Mouse (Mus musculus) MEL (cell line): Measurements from ENCODE around the gene Mthfd2. TPM values are rescaled to one million over a fixed set of nuclear protein-coding genes. Genes with fewer than 3 reads are reported as not detected.

Experiments
- DNase-seq: peaks from one replicate; pipeline ENCODE4 v3.0.0; 2011; ENCODE audit warnings: low read depth, low spot score
- H3K27ac ChIP-seq: 2 replicates; pipeline ENCODE4 v1.5.1; 2012; ENCODE audit warnings: low read depth, mild to moderate bottlenecking, control low read depth, low read length, moderate library complexity; ENCODE audit not compliant: control insufficient read depth
- H3K27me3 ChIP-seq, 2 experiments: fragments of 150-350 bp in 1 of 2; sonication (generic) in 1 of 2; 2 replicates each; pipeline ENCODE4 v1.6.1; 2012; ENCODE audit warnings: low read length in 2 of 2, mild to moderate bottlenecking in 2 of 2, improper control_type of control experiment in 1 of 2, moderate library complexity in 1 of 2; ENCODE audit not compliant: insufficient read depth in 2 of 2, control insufficient read depth in 1 of 2
- H3K36me3 ChIP-seq, 2 experiments: 2 replicates each; pipeline ENCODE4 v1.6.1; 2012 to 2014; ENCODE audit warnings: low read length in 2 of 2, improper control_type of control experiment in 1 of 2, inconsistent platforms in 1 of 2, mild to moderate bottlenecking in 1 of 2; ENCODE audit not compliant: insufficient read depth in 2 of 2, control insufficient read depth in 1 of 2
- H3K4me1 ChIP-seq, 2 experiments: fragments of 150-350 bp in 1 of 2; sonication (generic) in 1 of 2; 2 replicates each; pipeline ENCODE4 v1.6.1; 2012; ENCODE audit warnings: low read length in 2 of 2, improper control_type of control experiment in 1 of 2, mild to moderate bottlenecking in 1 of 2; ENCODE audit not compliant: insufficient read depth in 2 of 2, control insufficient read depth in 1 of 2
- H3K4me3 ChIP-seq, 2 experiments: fragments of 150-350 bp in 1 of 2; sonication (generic) in 1 of 2; 2 replicates each; pipeline ENCODE4 v1.5.1; 2012; ENCODE audit warnings: low read depth in 2 of 2, low read length in 2 of 2, mild to moderate bottlenecking in 2 of 2, moderate library complexity in 2 of 2, control low read depth in 1 of 2, improper control_type of control experiment in 1 of 2; ENCODE audit not compliant: control insufficient read depth in 1 of 2, insufficient read depth in 1 of 2
- H3K79me2 ChIP-seq: 2 replicates; pipeline ENCODE4 v1.6.1; 2012; ENCODE audit warnings: mild to moderate bottlenecking, low read length, moderate library complexity; ENCODE audit not compliant: control insufficient read depth, poor library complexity, insufficient read depth
- H3K9ac ChIP-seq: 2 replicates; pipeline ENCODE4 v1.6.1; 2012; ENCODE audit warnings: low read depth, mild to moderate bottlenecking, control low read depth, low read length, moderate library complexity; ENCODE audit not compliant: control insufficient read depth, poor library complexity, severe bottlenecking
- H3K9me3 ChIP-seq: fragments of 150-350 bp; sonication (generic); replicated peaks from 2 replicates; pipeline ENCODE4 v1.6.1; 2012; ENCODE audit warnings: mild to moderate bottlenecking, low read length, improper control_type of control experiment, moderate library complexity; ENCODE audit not compliant: insufficient read depth
- BHLHE40 ChIP-seq: IDR thresholded peaks from 2 replicates; pipeline ENCODE4 v1.6.1; 2012; ENCODE audit warnings: low read depth, mild to moderate bottlenecking, inconsistent platforms, low read length, improper control_type of control experiment, borderline replicate concordance
- ELF1 ChIP-seq: IDR thresholded peaks from 2 replicates; pipeline ENCODE4 v1.6.1; 2014; ENCODE audit warnings: low read depth, mild to moderate bottlenecking, inconsistent platforms, low read length, improper control_type of control experiment, moderate library complexity
- EP300 ChIP-seq, 2 experiments: IDR thresholded peaks; 2 replicates each; pipeline ENCODE4 v1.6.1; 2011; ENCODE audit warnings: improper control_type of control experiment in 2 of 2, low read length in 2 of 2, low read depth in 1 of 2, mild to moderate bottlenecking in 1 of 2
- GATA1 ChIP-seq: IDR thresholded peaks from 2 replicates; pipeline ENCODE4 v1.6.1; 2011; ENCODE audit warnings: low read depth, low read length, improper control_type of control experiment
- MYB ChIP-seq: IDR thresholded peaks from 2 replicates; pipeline ENCODE4 v1.6.1; 2011; ENCODE audit warnings: mild to moderate bottlenecking, low read depth, low read length, improper control_type of control experiment
- NRF1 ChIP-seq: IDR thresholded peaks from 2 replicates; pipeline ENCODE4 v1.6.1; 2014; ENCODE audit warnings: low read depth, mild to moderate bottlenecking, inconsistent platforms, low read length, improper control_type of control experiment, moderate library complexity; ENCODE audit not compliant: poor library complexity, insufficient read depth, severe bottlenecking
- POLR2AphosphoS2 ChIP-seq: IDR thresholded peaks from 2 replicates; pipeline ENCODE4 v1.6.1; 2011; ENCODE audit warnings: low read length, improper control_type of control experiment
- POLR2AphosphoS5 ChIP-seq: IDR thresholded peaks from 2 replicates; pipeline ENCODE4 v1.6.1; 2012; ENCODE audit warnings: low read depth, borderline replicate concordance, mild to moderate bottlenecking, inconsistent platforms, low read length, moderate library complexity, mixed read lengths
- RAD21 ChIP-seq: IDR thresholded peaks from 2 replicates; pipeline ENCODE4 v1.6.1; 2011; ENCODE audit warnings: mild to moderate bottlenecking, low read depth, low read length, improper control_type of control experiment
- RCOR1 ChIP-seq: IDR thresholded peaks from 2 replicates; pipeline ENCODE4 v1.6.1; 2012; ENCODE audit warnings: low read depth, mild to moderate bottlenecking, inconsistent platforms, low read length, improper control_type of control experiment
- SIN3A ChIP-seq: IDR thresholded peaks from 2 replicates; pipeline ENCODE4 v1.6.1; 2012; ENCODE audit warnings: low read length, improper control_type of control experiment, inconsistent platforms
- TAL1 ChIP-seq: IDR thresholded peaks from 2 replicates; pipeline ENCODE4 v1.6.1; 2012; ENCODE audit warnings: mild to moderate bottlenecking, inconsistent platforms, low read length, moderate library complexity, mixed read lengths
- TBP ChIP-seq: IDR thresholded peaks from 2 replicates; pipeline ENCODE4 v1.8.0; 2011; ENCODE audit warnings: low read depth, low read length, improper control_type of control experiment
- TCF12 ChIP-seq: IDR thresholded peaks from 2 replicates; pipeline ENCODE4 v1.6.1; 2014; ENCODE audit warnings: low read depth, mild to moderate bottlenecking, inconsistent platforms, low read length, improper control_type of control experiment, moderate library complexity
- USF2 ChIP-seq, 2 experiments: IDR thresholded peaks; 2 replicates each; pipeline ENCODE4 v1.6.1; 2011 to 2012; ENCODE audit warnings: improper control_type of control experiment in 2 of 2, low read length in 2 of 2, borderline replicate concordance in 1 of 2, inconsistent platforms in 1 of 2, low read depth in 1 of 2, mild to moderate bottlenecking in 1 of 2; ENCODE audit not compliant: insufficient read depth in 1 of 2
- ZC3H11A ChIP-seq: IDR thresholded peaks from 2 replicates; pipeline ENCODE4 v1.6.1; 2012; ENCODE audit warnings: low read depth, mild to moderate bottlenecking, inconsistent platforms, low read length, improper control_type of control experiment
- ZKSCAN1 ChIP-seq: IDR thresholded peaks from 2 replicates; pipeline ENCODE4 v1.6.1; 2012; ENCODE audit warnings: low read depth, mild to moderate bottlenecking, inconsistent platforms, low read length, improper control_type of control experiment, moderate library complexity
- ZMIZ1 ChIP-seq: IDR thresholded peaks from 2 replicates; pipeline ENCODE4 v1.6.1; 2012; ENCODE audit warnings: low read depth, mild to moderate bottlenecking, inconsistent platforms, low read length, improper control_type of control experiment, moderate library complexity
- ZNF384 ChIP-seq: IDR thresholded peaks from 2 replicates; pipeline ENCODE4 v1.6.1; 2012; ENCODE audit warnings: low read depth, mild to moderate bottlenecking, inconsistent platforms, low read length, improper control_type of control experiment
- polyA plus RNA-seq, 2 experiments: library from polyadenylated mRNA; stranded (reverse) in 1 of 2; unstranded in 1 of 2; fragments of >175 nt in 1 of 2; fragments of >200 nt in 1 of 2; gene quantifications; 2 replicates each; pipeline versions ENCODE4 v1.2.1 to v1.2.4; 2012; ENCODE audit warnings: low replicate concordance in 2 of 2, low read depth in 1 of 2; ENCODE audit not compliant: insufficient read length in 2 of 2, insufficient read depth in 1 of 2, missing spikeins in 1 of 2
- total RNA-seq: library from RNA; depleted of rRNA; stranded (reverse); fragments of 300-350 nt; gene quantifications from 2 replicates; pipeline ENCODE4 v1.2.3, GENCODE M21; 2012

Gene Mthfd2
- total and polyA plus RNA-seq, 3 experiments: 80.5 to 558 (median 219) TPM

DNA sequence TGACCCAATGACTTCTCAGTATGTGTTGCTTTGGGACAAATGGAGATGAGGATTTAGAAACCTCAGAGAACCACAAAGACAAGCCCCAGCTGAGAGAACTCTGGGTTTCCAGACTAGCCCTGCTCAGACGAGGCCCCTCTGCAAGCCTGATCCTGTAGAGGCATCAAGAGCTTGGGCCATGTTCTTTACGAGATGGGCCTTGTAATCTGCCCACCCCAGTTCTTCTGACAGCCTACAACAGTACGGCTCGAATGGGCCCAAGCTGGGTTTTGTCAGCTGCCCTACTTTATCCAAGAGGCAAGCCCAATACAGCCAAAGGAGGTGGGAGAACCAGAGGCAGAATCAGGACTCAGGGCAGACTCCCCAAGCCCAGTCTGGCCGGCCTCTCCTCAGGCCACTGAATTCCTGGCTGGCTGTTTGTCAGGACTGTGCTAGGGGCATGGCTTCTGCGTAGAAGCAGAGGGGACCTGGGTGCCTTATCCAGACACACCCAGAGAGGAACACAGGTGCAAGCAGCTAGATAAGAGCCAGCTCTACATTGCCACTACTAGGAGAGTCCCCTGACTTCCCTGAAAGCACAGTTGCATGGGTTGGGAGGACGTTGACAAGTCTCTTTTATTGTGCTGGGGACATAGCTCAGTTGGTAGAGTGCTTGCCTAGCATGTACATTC lies 25.9 kb upstream of the Mthfd2 start (continued):
- TF ChIP-seq POLR2AphosphoS5 (no peak), TBP (peak; percentile 59; the same call in 1 of the 2 replicates), ELF1 (no peak), MYB (no peak), SIN3A (peak; percentile 80), BHLHE40 (no peak), ZKSCAN1 (no peak), RAD21 (no peak), RCOR1 (peak; percentile 78), POLR2AphosphoS2 (no peak), TAL1 (peak; percentile 100), GATA1 (peak; percentile 99), ZC3H11A (no peak)

GRCm38 (mm10) chr6:83350851-83351405 lies 25.2 kb upstream of the Mthfd2 start:
- H3K4me3 ChIP-seq: peak overlapping the region in 1 of 2 experiments; percentile 10; a peak in 1 of 4 replicates
- H3K27ac ChIP-seq: peak overlapping the region; percentile 92
- DNase-seq: no peak
- no peak for TF ChIP-seq ZC3H11A
- TF ChIP-seq NRF1: no peak
- TF ChIP-seq USF2 (IDR thresholded peaks at IDR 0.05; ENCODE audit: borderline replicate concordance in 1 of 2, insufficient read depth in 1 of 2, low read depth in 1 of 2, low read length in 2 of 2): no peak
- TF ChIP-seq ZKSCAN1: no peak
- TF ChIP-seq TAL1: no peak
- TF ChIP-seq EP300 (IDR thresholded peaks at IDR 0.05; ENCODE audit: low read depth in 1 of 2, low read length in 2 of 2): no peak
- TF ChIP-seq MYB: no peak
- TF ChIP-seq TCF12: no peak
- no peak for TF ChIP-seq ZMIZ1
- TF ChIP-seq RCOR1: no peak
- TF ChIP-seq ZNF384: no peak
- TF ChIP-seq RAD21: no peak
- H3K79me2 ChIP-seq: peaks cover 16% of the 10 kb centered on the region
- peaks cover 17 to 33% of the 10 kb centered on the region in 2 experiments for H3K4me1 ChIP-seq
- H3K9me3 ChIP-seq: no peaks in the 10 kb centered on the region
- peaks cover 0 to 32% of the 10 kb centered on the region in 2 experiments; a peak in 3 of 4 replicates for H3K36me3 ChIP-seq
- H3K27me3 ChIP-seq: no peaks in the 10 kb centered on the region
- peak overlapping the region; percentile 87 for H3K9ac ChIP-seq
